Mouse (Mus musculus) liver, adult (tissue): ENCODE data around the gene Ppp1cb.

Experiments
- GATA4 ChIP-seq: IDR thresholded peaks from 2 replicates; pipeline ENCODE4 v1.6.1; 2014; ENCODE audit warnings: mild to moderate bottlenecking, low read length; ENCODE audit not compliant: insufficient replicate concordance

The Ppp1cb gene

DNA sequence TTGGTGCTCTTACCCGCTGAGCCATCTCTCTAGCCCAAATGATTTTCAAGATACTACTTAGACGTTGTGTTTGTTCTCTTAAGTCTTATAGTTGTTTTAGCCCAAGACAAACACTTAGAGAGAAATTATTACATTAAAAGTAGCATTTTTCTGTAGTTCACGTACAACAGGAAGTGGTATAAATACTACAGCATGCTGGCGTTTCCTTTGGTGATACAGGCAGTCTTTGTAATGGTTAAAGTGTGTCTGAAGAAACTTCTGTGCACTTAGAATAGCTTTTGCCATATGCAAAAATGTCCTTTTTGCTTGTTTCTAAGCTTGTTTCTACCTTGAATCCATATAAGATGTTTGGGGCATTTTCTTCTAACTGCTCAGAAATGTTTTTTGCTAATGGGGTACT lies 20.3 kb downstream of the Ppp1cb start:
- no peak for TF ChIP-seq GATA4

DNA sequence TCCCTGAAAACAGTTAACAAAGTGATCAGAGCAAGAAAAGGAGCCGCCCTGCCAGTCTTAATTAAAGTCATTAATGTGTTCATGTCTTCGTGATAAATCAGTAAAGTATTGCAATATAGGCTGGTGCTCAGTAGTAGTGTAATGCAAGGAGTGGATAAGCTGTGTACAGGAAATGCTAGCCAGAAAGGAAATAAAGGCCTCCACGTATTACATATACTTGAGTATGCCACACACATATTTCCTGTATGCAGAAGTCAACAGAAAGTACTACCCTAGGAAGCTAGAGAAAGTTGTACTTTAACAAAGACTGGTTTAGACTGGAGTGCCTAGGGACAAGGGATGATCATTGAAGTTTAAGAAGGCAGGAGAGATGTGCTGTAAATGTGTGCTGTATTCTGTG lies 26.8 kb downstream of the Ppp1cb start:
- TF ChIP-seq GATA4: no peak

- TF ChIP-seq GATA4: no peak
Observed at GRCm38 (mm10) chr5:32488044-32488443, 29.4 kb downstream of the Ppp1cb start.

DNA sequence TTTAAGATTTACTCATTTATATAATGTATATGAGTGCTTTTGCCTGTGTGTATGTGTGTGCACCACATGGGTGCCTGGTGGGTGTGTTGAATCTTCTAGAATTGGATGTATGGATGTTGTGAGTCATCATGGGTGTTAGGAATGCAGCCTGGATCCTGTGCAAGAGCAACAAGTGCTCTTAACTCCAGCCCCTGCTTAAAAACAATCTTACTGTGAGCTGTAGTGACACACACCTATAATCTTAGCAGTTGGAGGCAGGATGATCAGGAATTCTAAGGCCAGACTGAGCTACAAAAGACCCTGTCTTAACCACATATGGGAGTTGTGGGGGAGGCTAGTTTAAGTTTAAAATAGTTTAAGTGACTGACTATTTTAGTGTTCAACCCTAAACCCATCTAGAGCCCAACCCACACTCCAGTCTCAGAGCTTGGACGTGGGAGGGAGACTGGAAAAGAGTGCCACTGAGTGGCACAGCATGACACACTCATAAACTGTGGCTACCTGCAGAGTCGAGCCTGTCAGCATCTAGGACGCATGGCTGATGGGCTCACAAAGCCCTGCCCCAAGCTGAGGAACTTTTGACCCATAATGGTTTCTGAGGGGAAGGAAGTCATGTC lies 35.5 kb downstream of the Ppp1cb start:
- no peak for TF ChIP-seq GATA4

- no peak for TF ChIP-seq GATA4
Observed at GRCm38 (mm10) chr5:32508766-32509165, 50.1 kb downstream of the Ppp1cb start.

DNA sequence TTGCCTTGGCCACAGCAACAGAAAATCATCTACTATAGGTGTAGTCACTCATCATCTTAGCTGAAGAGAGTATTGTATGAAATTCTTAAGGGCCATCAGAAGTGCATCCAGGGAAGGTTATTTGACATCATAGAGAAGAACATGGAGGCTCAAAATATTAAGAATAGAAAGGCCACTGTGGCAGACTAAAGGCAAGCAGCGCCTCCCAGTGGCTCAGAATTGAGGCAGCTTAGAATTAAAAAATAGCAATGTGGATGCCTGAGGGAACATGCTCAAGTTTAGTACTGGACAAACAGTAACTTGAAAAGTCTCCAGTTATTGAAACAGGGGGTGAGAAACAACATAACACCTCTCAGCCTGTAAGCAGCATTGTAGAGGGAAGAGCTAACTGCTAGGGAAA lies 61.7 kb downstream of the Ppp1cb start:
- no peak for TF ChIP-seq GATA4

GRCm38 (mm10) chr5:32549449-32549848 lies 90.8 kb downstream of the Ppp1cb start:
- TF ChIP-seq GATA4: no peak

GRCm38 (mm10) chr5:32564697-32565096 lies 106.1 kb downstream of the Ppp1cb start:
- no peak for TF ChIP-seq GATA4
